Mouse (Mus musculus): ENCODE data around the gene Sall2.
"Not testable (repeated sequence)": the region's sequence is repeated elsewhere in the genome, so short reads cannot be mapped to it uniquely, and the experiment has no call there.

Gene Sall2

DNA sequence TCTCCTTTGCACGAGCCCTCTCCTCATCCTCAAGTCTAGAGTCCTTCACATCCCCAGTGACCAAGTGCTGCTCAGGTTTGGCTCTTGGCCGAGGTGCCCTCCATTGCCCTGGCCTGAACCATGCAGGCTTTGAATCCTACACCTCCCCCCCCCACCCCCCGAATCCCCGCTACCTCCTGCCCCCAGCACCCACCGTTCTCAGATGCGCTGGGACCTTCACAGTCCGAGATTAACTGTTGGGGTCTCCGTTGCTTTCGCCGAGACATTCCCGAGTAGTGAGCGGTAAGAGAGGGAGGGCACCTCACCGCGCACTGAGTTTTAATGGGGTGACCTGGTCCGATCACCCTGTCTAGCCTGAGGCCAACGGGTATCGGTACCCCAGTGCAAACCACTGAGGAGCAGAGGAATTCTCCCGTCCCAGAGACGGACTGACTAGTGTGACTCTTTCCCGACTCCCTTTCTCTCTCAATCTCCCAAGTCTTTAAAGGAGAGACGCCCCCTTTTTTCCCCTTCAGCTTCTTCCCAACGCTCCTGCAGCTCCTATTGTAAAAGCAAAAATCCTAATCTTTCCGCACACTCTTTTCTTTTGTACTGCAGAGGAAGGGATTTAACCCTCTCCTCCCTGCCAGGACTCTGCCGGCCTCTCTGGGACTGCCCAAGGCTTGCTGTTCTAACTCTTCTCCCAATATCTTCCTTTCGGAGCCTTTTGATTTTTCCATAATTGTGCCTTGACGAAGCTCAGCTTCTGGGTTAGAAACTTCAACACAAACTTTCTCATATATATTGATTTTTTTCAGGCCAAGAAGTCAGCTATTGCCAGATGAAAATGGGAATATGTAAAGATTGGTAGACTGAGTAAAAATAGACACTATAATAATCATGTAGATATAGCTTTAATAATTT, at the start of gene Sall2:
TSS of gene Sall2 (minus strand) at position 853 of the 903 bp plus-strand sequence.
- peak; percentile 34 for DNase-seq

DNA sequence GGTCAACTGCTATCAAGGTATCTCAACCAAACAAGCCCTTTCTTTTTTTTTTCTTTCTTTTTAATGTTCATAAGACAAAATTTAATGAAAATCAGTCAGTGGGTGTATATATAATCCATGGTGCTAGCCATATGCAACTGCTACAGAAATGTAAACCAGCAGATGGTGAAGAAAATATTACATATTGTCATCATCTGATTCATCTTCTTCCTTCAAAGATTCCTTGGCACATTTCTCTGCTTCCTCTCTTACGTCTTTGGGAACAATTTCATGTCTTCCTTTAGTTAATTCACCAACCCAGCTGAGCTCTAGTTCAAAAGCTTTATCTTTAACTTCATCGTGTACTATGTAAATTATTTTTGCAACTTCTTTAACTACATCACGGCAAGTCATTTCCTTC, 40.2 kb upstream of the Sall2 start:
- no peak for DNase-seq

DNA sequence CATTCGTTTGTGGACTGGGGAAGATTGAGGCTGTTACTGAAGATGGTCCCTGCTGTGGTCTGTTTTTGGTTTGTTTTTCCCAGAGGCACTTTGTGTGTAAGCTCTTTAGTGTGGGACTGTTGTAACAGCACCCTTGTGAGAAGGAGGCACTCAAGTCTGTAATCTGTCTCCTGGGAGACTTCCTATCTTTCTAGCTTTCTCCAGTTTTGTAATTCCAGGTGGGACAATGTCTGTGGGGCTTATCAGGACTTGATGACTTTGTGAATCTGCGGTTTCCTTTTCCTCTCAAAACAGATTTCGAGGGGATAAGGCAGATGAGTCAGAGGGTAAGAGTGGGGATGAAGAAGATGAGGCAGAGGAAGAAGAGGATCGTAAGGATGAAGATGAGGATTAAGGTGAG, 27.7 kb upstream of the Sall2 start, which contains the start of gene Olfr1513:
TSS of gene Olfr1513 (minus strand) at position 101 of the 400 bp plus-strand sequence.
- no peak for DNase-seq

DNA sequence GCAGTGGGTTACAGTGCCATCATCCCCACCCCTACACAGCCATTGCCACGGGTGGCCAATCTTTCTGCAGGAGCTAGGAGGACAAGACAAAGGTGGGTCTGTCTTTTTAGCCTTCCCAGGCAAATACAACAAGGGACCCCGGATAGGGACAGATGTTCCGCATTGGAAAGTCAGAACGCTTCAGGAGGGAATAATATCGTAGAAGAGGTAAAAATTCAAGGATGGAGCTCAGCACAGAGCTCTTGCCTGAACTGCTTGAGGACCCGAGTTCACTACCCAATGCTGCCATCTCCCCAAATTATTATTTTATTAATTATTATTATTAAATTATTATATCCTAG, 10.9 kb upstream of the Sall2 start:
- DNase-seq = no peak

DNA sequence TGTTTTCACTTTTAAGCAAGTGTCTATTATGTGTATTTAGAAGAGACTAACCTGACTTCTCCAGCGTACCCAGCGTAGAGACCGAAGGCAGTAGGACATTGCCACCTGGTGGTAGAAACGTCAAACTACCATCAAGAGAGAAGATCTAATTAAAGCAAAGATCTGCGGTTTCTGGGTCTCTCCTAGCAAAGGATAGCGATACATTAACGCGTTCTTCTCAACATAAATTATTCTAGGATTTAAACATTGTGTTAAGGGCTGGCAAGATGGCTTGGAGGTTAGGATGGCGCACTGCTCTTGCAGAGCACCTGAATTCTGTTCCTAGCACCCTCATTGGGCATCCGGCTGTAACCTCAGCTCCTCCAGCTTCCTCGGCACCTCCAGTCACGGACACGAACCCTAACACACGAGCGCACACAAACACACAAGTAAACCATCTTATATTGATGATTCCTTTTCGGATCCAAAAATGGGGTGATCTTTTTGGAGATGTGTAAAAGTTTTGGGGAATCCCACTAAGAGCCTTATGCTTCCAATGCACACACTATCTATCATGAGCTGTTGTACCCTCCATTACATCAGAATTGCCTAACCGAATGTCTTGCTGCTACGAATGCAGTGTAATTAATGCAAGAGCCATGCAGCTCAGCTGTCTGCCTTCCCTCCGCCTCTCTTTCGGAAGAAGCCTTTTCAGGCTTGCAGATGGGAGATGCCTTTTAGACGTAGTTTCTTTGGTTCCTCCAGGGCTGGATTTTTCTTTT, 10.4 kb upstream of the Sall2 start:
- DNase-seq = peak; percentile 40

DNA sequence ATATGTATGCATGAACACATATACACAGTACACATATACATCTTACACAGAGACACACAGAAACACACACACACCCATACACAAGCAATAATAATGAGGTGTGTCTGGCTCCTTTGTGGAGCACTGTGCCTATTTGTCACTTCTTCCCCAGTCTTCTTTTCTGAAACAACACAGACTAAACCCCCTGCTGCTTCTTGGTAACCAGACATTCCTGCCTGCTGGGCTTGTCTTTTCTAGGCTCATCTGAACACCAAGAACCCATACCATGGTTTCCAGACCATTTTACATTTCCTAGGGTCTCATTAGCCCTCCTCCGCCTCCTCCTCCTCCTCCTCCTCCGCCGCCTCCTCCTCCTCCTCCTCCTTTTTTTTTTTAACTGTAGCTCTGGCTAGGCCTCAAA, 3.6 kb upstream of the Sall2 start:
- DNase-seq = no peak

DNA sequence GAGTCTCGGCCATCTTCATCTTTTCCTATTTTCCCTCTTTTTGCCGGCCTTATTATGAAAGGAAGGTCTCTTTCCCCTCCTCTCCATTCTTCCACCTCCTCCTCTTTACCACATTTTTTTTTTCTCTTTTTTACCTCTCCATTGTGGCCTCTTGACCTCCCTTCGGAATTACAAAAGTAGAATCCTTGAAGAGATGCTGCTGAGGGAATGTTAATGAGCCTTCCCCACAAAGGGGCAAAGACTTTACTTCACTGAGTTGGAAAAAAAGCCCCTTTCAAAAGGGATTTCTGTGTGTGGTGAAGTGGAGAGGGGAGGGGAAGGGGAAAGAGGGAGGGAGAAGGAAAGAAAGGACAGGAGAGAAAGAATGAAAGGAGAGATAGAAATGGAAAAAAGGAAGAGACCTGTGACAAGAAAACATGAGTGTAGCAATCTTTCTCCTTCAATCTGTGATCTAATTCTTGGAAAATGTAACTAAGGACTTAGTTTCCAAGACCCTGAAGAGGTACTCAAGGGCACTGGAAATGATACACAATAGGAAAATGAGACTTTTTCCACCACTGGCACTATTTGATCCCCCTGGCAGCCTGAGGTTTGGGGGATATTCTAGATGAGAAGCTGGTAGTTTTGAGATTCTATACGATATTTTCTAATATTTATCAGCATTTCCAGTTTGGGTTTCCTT, 2.6 kb upstream of the Sall2 start:
- no peak for DNase-seq

DNA sequence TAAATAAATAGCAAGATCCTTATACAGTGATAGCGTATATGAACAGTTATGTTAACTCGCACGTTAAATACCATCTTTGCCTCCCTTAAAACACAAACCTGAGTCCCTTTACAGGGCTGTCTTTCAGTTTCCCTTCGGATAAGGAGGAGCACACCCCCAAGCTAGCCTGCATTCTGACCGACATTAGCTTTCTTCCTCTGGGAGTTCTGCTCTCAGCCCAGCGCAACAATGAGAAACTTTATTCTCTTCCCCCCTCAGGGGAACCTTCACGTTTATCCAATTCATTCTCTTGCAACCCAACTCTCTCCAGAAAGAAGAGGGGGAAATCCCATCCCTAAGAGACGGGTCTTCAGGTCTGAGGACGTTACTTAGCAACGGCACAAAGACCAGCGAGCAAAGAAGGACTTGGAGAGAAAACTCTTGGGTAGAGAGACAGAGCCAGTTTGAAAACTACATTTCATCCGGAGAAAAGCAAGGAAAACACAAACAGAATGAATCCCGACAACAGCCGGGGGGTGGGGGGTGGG, 1.1 kb downstream of the Sall2 start:
- DNase-seq = no peak

DNA sequence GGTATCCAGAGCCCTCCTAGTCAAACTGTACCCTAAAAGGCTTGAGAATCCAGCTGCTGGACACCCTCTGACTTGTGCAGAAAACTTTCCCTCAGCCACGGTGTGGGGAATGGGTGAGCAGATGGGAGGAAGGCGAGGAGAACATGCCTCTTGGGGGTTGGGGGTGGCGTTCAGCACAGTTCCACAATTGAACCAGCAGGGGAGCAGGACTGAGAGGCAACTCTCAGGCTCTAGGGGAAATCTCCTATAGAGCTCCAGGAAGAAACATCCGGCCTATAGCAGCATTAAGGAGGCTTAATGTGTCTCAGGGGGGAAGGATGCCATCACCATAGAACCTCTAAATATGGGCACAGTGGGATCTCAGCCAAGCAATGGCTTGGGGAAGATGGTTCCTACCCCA, 2.7 kb downstream of the Sall2 start:
- DNase-seq = no peak

DNA sequence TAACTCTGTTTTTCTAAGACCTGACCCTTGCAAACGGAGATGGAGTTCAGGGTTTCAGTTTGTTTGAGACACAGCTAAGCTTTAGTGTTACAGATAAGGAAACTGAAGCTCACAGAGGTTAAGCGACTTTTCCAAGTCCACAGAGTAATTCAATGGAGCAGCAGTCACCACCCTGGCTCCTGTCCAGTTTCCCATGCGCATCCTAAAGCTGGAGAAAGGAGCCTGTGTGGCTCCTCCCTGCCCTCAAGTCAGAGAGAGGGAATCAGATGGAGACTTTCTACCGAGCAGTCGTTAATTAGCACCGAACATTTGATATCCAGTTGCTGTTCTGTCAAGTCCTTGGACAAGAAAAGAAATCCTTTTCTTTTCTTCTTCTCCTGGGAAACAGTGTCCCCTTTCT, 9.2 kb downstream of the Sall2 start:
- DNase-seq = no peak

DNA sequence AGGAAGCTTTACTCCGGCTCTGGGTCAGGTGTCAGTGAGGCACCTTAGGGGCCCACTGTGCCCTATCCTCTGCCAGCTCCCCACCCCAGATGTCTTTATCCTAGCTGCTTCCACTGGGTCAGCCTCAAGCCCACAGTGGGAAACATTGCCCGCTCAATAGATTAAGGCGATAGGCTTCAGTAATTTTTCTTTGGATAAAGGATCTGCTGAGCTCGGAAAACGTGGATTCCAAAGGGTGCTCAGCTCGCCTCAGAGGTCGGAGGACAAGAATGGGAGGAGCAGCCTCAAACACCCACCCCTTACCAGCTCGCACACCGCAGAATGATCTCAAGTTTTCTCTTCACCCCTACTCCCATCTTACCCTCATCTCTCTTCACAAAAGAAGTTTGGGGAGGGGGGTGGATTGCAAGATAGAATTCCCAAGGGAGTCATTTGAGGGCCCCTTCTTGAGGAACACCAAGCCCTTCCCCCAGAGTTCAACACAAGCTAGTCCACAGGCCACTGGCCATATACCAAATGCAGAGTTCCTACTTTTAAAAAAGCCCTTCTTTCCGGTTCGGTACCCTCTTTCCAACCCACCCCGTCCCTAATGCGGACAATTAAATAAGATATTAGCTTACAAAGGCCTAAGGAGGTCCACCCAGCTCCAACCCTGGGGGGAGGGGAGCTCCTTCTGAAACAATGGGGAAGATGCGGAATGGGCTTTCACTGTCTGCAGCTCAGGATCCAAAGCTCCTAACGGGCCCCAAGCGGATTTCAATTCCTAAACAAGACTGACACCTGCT, 11.9 kb downstream of the Sall2 start:
- DNase-seq = peak; percentile 34

DNA sequence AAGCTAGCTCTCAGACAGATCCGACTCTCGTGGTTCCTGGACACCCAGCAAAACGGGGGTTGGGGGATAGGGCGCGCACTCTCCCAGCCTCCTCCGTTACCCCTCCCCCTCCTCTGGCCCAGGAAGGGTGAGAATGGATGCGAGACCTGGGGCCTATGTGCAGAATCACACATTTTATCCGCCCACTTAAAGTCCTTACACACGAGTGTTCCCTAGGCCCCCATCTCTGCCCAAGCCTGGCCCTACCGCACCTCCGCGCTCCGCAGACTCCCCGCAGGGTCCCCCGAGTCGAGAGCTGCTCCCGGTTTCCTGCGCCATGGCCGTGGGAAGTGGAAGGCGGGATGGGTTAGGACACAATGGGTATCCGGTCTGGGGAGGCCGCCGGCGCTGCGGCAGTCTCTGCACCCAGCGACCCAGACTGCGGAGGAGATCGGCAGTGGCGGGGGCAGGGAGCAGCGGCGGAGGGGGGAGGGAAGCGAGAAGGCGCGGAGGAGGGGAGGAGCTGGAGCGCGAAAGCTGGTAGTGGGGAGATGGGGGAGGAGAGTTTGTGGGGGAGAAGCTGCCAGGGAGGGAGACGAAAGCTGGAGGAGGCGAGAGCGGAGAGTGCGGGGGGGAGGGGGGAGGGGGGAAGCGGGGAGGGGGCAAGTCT, 12.6 kb downstream of the Sall2 start:
- DNase-seq = peak; percentile 76

DNA sequence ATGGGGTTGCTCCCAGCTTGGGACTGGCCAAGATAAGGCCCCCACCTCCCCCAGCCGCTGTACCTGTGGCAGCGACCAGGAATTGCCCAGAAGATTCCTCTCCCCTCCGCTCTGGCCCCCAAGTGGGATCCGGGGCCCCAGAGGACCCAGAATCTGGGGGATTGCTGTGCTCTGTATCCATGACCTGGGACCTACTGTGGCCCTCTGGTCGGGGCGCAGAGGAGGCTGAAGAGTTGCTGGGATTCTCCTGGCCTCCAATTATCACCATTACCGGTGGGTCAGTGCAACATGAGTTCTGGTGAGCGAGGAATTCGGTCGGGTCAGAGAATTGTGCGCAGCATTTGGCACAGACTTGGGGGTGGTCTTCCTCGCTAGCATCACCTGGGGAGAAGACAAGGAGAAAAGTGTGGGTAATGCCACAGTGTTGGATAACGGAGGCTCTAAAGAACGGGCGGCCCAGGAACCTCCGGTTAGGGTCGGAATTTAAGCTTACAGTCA, 13.2 kb downstream of the Sall2 start:
- no peak for DNase-seq

DNA sequence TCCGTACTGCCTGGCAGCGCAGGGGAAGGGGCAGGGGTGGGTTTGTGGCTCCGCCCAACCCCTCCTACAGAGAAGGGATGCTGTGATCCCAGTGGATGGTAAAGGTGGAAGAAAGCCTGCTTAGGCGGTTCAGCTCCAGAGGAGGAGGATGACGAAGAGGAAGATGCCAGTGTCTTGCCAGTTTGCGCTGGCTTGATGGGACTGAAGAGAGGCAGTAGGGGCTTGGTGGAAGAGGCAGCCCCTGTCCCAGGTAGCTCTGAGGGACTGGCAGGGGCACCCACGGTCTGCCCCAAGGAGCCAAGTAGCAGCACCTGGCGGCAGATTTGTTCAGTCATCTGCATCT, 13.8 kb downstream of the Sall2 start:
- DNase-seq = no peak

DNA sequence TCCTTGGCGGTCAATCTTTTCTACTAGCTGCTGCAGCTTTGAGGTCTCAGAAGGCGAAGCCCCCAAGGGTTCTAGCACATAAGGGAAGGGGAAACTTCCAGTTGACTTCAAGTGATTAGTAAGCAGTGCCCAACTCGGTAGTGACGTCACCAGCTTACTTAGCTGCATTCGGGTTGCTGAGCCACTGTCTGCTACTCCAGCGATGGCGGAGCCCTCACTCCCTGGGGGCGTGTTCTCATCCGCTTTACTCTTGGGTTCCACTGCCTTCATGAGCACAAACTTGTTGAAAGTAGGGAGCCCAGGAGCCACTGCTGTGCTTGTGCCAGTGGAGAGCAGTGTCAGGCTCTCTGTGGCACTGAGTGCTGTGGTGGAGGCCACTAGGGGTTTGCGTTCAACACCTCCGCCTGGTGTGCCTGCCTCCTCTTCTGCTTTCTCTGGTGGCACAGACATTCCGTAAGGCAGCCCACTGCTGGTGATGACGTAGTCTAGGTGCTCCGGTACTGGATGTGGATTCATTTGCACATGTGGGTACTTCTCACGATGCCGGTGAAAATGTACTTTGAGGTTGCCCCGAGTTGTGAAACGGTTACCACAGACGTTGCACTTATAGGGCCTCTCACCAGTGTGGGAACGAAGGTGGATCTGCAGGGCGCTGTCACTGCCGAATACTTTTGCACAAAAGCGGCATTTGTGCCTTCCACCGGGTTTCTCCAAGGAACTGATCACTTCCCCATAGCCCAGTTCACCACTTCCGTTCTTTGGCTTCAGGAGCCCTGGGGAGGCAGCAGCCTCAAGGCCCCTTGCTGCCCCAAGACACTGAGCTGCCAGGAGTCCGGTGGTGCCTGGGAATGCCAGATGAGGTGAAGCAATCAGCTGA, 14.4 kb downstream of the Sall2 start:
- no peak for DNase-seq

DNA sequence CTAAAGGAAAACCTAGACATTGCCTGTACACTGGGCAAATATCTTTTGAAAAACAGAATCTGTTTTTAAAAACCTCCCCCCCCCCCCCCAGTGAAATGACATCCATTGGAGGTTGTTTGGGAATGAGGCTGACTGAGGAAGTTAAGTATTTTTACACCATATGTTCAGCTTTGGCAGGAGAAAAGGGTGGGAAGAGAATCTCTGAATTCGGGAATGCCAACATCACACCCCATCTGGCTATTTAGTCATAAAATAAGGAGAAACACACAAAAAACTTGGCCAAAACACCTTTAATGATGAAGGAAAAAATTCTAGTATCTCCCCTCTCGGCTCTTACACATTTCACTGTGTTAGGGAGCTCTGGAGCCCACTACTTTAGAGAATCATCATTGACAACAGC, 17.7 kb downstream of the Sall2 start:
- DNase-seq = no peak

DNA sequence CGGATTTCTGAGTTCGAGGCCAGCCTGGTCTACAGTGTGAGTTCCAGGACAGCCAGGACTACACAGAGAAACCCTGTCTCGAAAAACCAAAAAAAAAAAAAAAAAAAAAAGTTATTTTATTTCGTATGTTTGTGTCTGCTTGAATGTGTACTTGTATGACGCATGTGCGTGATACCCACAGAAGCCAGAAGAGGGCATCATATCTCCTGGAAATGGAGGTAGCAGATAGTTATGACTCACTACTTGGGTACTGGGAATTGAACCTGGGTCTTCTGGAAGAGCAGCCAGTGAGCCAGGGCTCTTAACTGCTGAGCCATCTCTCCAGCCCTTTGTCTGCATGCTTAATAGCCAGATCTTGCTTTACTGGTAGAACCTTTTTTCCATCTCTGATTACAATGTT, 18.2 kb downstream of the Sall2 start:
- not testable (repeated sequence) for DNase-seq

DNA sequence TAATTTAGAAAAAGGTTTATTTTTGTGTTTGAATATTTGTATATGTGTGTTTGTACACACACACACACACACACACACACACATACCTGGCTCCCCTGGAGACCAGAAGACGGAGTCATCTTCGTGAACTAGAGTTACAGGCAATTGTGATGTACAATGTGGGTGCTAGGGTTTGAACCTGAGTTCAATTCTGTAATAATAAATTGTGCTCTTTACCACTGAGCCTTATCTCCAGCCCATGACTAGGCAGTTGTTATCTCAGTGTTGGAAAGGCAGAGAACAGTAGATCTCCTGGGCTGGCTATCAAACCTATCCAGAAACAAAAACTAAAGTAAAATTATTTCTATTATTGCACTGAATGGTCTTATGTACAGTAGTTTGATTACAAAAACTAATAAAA, 22.5 kb downstream of the Sall2 start:
- DNase-seq = no peak

DNA sequence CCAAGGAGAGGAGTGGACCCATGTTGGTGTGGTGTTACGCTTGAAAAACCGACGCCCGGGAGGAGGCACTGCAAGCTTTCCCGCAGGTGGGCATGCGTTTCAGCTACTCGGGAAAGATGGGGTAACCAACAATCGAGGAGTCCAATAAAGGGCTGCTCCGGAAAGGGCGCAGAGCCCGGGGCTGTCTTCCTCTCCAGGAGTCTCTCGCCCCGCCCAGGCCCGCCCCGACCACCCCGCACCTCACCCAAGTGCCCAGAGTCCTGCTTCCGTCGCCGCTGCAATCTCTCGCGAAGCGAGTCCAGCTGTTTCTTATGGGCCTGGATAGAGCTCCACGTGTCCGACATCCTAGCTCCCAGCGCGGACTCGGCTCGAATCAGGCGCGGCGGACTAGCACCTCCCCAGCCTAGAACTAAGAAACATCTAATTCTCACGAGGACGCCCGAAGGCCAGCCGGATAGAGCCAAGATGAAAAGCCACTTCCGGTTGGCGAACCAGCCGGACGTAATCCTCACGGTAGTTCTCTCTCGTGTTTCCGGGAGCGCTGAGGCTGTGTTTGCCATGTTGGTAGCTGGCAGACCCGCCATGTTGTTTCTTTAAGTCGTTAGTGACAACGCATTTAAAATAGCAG, 23.8 kb downstream of the Sall2 start, which contains the start of gene Mettl3:
TSS of gene Mettl3 (minus strand) at position 485 of the 628 bp plus-strand sequence.
- peak; percentile 87 for DNase-seq

DNA sequence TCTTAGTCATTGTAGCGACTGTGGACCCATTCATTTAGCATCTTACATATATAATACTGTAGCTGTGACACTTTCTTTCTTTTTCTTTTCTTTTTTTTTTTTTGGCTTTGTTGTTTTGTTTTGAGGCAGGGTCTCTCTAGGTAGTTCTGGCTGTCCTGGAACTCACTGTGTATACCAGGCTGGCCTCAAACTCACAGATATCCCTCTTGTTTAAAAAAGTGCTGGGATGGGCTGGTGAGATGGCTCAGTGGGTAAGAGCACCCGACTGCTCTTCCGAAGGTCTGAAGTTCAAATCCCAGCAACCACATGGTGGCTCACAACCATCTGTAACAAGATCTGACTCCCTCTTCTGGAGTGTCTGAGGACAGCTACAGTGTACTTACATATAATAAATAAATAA, 25.0 kb downstream of the Sall2 start:
- DNase-seq = not testable (repeated sequence)

All from right cerebral cortex, postnatal 4 days (tissue).